In genomic region chr10:21605011-21605571, GRCm38 (mm10) we compare ENCODE assay signal across 9 mouse cellular contexts. TPM values are rescaled to one million over a fixed set of nuclear protein-coding genes. Genes with fewer than 3 reads are reported as not detected.
DNase-seq lines count a peak whose midpoint lies in the region; ATAC-seq and TF ChIP-seq lines count a peak whose summit lies in the region.
"Had no signal": no experiment of that assay in that cellular context is flagged by ENCODE, and none has a peak within 500 bp of the region (broad histone marks: within the 10 kb centered on the region; RNA-seq: fewer than 3 reads in every experiment).

No protein-coding gene starts in this region.

- H3K27me3 ChIP-seq in kidney, postnatal 0 days (ENCODE audit: insufficient read depth, low read length) = no peaks in the 10 kb centered on the region
- H3K27me3 ChIP-seq in stomach, embryonic 14.5 days (ENCODE audit: control insufficient read depth, insufficient read depth, low read length) = no peaks in the 10 kb centered on the region
- H3K27me3 ChIP-seq: Patski had no signal

- no peaks in the 10 kb centered on the region for H3K36me3 ChIP-seq in kidney, postnatal 0 days (ENCODE audit: insufficient read depth, low read length)
- no peaks in the 10 kb centered on the region for H3K36me3 ChIP-seq in stomach, embryonic 14.5 days (ENCODE audit: control insufficient read depth, insufficient read depth, low read length)

- no peak for TF ChIP-seq CTCF in kidney, postnatal 0 days (IDR thresholded peaks at IDR 0.05; ENCODE audit: low read depth)

- no peaks in the 10 kb centered on the region for H3K9me3 ChIP-seq in kidney, postnatal 0 days (replicated peaks; ENCODE audit: low read length)
- H3K9me3 ChIP-seq in stomach, embryonic 14.5 days (ENCODE audit: control insufficient read depth, low read depth, low read length) = no peaks in the 10 kb centered on the region

- ATAC-seq in kidney, postnatal 0 days (replicated peaks; ENCODE audit: low FRiP score, low read depth) = peak; percentile 67; the same call in 1 of the 2 replicates
- ATAC-seq in stomach, embryonic 14.5 days (ENCODE audit: insufficient number of reproducible peaks, insufficient read depth, low FRiP score, low read depth) = peak; percentile 46; the same call in 1 of the 2 replicates
- ATAC-seq: Patski had no signal

- no peak overlapping the region for H3K4me3 ChIP-seq in brown adipose tissue, adult 24 weeks (ENCODE audit: insufficient read depth, low read depth, low read length)
- no peak overlapping the region for H3K4me3 ChIP-seq in kidney, postnatal 0 days (replicated peaks; ENCODE audit: low read depth, low read length)
- no peak overlapping the region for H3K4me3 ChIP-seq in stomach, embryonic 14.5 days (ENCODE audit: low read depth, low read length)

- H3K4me2 ChIP-seq in kidney, postnatal 0 days (ENCODE audit: low read length) = no peak overlapping the region
- H3K4me2 ChIP-seq in stomach, embryonic 14.5 days (replicated peaks; ENCODE audit: low read depth, low read length) = no peak overlapping the region

- 42% methylated on average over 4 of the region's 4 CpGs for WGBS in kidney, postnatal 0 days
- WGBS in stomach, embryonic 14.5 days = 35% methylated on average over 4 of the region's 4 CpGs

- H3K9ac ChIP-seq in kidney, postnatal 0 days (ENCODE audit: low read depth, low read length) = no peak overlapping the region
- H3K9ac ChIP-seq in stomach, embryonic 14.5 days (replicated peaks; ENCODE audit: low read depth, low read length) = no peak overlapping the region

- DNase-seq in layer of hippocampus, adult 11-12 months (ENCODE audit: low spot score) = peak; percentile 70
- no peak for DNase-seq in layer of hippocampus, adult 9-10 months (ENCODE audit: low spot score)
- DNase-seq in heart, adult 9 months (ENCODE audit: low spot score in 2 of 2) = peak; percentile 79 to 83
- peak; percentile 67 for DNase-seq in kidney, postnatal 0 days (ENCODE audit: low spot score)
- peak; percentile 48 to 65 for DNase-seq in lung, adult 18-20 months
- no peak for DNase-seq in thymus, postnatal 0 days (ENCODE audit: low spot score)

- H3K27ac ChIP-seq in brown adipose tissue, adult 24 weeks (replicated peaks; ENCODE audit: low read depth, low read length) = peak overlapping the region; percentile 58
- H3K27ac ChIP-seq in kidney, postnatal 0 days = peak overlapping the region; percentile 37; the same call in 1 of the 2 replicates
- peak overlapping the region; percentile 52; the same call in 1 of the 2 replicates for H3K27ac ChIP-seq in stomach, embryonic 14.5 days (ENCODE audit: low read length)

- peaks cover 16% of the 10 kb centered on the region for H3K4me1 ChIP-seq in brown adipose tissue, adult 24 weeks (ENCODE audit: control insufficient read depth, insufficient read depth, insufficient read length, low read length)
- 0 out of 2 replicates have a peak, but pooled peaks cover 5% of the 10 kb centered on the region for H3K4me1 ChIP-seq in kidney, postnatal 0 days (replicated peaks; ENCODE audit: insufficient read depth, low read length)
- peaks cover 9% of the 10 kb centered on the region; the same call in 1 of the 2 replicates for H3K4me1 ChIP-seq in stomach, embryonic 14.5 days (ENCODE audit: control insufficient read depth, insufficient read depth, low read length)

RNA-seq across cellular contexts. Expression of gene 1700020N01Rik, which starts 12.1 kb away (rescaled TPM):
- not detected in 2 replicates for polyA plus RNA-seq in brown adipose tissue, adult 24 weeks (2012; ENCODE audit: insufficient read depth, insufficient read length, missing spikeins)
- polyA plus RNA-seq in kidney, postnatal 0 days (2015; fragmentation: Nextera tagmentation; extraction: Ambion mirVana) = 0.29 and 0.36 TPM in 2 replicates
- polyA plus RNA-seq in stomach, embryonic 14.5 days (2014; fragmentation: Nextera tagmentation; extraction: Ambion mirVana) = not detected in 2 replicates
- polyA plus RNA-seq in thymus, postnatal 0 days (2015; fragmentation: Nextera tagmentation; extraction: Ambion mirVana) = 0.34 TPM in 1 of 2 replicates, not detected in the other
- polyA plus RNA-seq: Patski had no signal

Comparison
In these comparisons a context has a peak if more than half of its experiments do, and no peak if none do; other contexts are left out.
1. DNase-seq: peak in layer of hippocampus, adult 11-12 months (single experiment), heart, adult 9 months (2 of 2), kidney, postnatal 0 days (single experiment) and lung, adult 18-20 months (2 of 2); none in layer of hippocampus, adult 9-10 months (single experiment) and thymus, postnatal 0 days (single experiment).
2. Peak in every context shown above with its lines, with median percentiles within 50 percentile points of each other: H3K27ac ChIP-seq.